ENCODE assay signal across 1 mouse cellular context in the genomic region with DNA sequence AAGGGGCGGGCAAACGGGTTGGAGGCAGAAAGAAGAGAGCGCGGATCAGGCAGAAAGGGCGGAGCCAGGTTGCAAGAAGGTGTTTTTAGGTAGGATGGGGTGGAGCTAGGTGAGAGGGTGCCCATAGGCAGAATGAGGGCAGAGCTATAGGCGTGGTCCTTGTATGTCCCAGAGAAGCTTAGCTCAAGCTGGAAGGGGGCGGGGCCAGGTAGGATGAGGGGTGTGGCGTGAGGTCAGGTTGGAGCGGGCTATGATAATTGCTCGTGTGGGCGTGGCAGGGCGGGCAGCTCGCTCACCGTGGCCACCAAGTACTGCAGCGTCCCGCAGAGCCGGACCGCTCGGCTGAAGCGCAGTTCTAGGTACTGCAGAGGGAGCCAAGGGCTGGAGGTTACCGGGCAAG.
TF ChIP-seq lines count a peak whose summit lies in the region.

No protein-coding gene starts in this region.

TF ChIP-seq in myocyte, 11 proteins besides CTCF, POLR2A, EP300 and RAD21 (continued from another document):
- TF ChIP-seq REST (IDR thresholded peaks at IDR 0.05; ENCODE audit: insufficient read depth, insufficient read length) (no peak), E2F4 (IDR thresholded peaks at IDR 0.05; ENCODE audit: insufficient read depth) (no peak)
TF ChIP-seq in myocyte: peak in this region for 0.
